Mouse (Mus musculus) spleen, postnatal 0 days (tissue): Measurements from ENCODE around the gene Tmem126b. TPM values are rescaled to one million over a fixed set of nuclear protein-coding genes. Genes with fewer than 3 reads are reported as not detected.

Source experiments
- polyA plus RNA-seq: library from polyadenylated mRNA; unstranded; fragments of >200 nt; fragmentation: Nextera tagmentation; extraction: Ambion mirVana; gene quantifications from 2 replicates; pipeline ENCODE4 v1.2.1, GENCODE M21; 2015

Gene Tmem126b
- 12.3 and 13.7 TPM in 2 replicates for polyA plus RNA-seq

DNA sequence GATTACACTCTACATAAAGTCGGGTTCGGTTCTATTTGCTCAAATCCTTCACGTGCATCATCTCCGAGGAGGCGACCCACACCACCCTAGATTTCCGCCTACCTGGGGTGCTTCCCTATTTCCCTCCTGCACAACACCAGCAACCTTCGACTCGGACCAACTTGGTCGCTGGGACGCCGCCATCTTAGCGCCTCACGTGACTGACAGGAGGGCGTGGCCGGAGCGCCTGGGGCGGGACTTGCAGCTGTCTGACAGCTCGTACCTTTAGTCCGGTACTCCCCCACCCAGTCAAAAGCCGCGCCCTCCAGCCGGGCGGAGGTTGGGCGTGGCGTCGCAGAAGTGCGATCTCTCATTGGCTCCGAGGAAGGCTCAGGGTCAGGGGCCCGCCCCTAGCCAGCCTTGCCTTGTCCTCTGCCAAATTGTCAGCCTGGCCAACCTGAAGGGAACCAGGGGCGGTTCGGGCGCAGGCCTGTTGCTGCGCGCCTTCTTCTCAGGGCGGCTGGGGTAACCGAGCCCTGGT lies at the start of gene Tmem126b:
Gene Tmem126b (minus strand): TSS at position 209 of the 520 bp plus-strand sequence.

DNA sequence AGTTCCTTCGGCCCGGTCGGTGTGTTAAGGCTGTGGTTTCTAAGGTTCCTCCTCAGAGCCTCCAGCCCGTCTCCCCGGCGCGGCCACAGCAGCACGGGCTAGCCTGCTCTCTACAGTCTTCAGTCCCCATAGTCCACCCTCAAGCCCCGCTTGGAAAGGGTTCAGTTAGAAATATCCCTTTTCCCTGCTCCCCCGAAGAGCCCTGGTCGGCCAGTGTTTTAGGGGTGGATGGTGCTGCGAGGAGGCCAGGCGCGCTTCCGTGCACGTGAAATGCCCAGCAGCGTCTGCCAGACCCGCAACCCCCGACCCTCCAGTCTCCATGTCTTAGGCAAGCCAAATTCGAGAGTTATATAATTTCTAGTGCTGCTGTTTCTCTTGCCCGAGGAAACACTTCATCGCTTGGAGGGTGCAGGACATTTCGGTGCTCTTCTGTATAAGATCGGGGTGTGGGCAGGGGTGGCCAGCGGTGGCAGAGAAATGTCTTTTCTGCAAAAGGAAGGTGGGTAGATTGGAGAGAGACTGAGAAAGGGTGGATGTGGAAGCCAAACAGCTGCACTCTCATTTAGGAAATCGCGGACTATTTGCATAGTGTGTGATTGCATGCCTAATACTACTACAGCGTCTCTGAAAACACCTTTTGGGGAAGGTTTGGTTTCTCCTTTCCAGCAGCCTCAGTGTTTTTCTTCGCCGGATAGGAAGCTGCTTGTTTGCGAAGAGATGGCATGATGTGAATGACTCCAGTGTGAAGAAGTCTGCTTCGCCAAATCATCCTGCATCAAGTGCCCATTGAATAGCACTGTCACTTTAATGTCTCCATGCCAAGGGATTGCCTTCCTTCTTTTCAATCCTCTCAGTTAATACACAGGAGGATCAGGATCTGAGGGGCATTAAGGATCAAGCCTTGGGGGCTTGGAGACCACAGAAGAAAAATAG lies 778 bp upstream of the Tmem126b start, which contains the start of gene Dlg2:
Gene Dlg2 (plus strand): TSS at position 360 of the 933 bp plus-strand sequence.

DNA sequence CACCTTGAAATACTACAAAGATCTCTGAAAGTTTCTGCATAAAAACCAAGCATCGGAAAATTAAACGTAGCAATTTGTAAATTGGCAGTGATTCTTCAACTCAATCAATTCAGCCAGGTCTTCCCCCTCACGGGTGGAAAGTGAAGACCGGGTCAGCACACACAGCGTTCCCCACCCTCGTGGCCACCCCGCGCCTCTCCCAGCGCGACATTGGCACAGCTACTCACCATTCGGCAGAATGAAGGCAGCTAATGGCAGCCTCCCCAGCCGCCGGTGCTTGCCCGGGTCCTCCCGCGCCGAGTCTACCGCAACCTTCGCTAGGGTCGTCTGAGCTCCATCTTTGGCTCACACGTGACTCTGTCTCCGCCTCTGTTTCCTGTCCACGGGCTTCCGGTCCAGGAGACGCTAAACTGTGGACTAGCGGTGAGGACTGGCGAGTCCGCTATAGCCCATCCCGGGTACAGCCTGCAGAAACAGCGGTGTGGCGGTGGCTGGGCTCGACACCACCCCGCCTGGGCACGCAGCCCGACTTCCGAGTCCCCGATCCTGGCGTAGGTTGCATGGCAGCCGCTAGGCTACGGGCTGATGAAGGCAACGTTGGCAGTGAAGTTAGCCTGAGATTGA lies 18.8 kb downstream of the Tmem126b start, which contains the start of gene Tmem126a:
Gene Tmem126a (minus strand): TSS at position 385 of the 624 bp plus-strand sequence.

DNA sequence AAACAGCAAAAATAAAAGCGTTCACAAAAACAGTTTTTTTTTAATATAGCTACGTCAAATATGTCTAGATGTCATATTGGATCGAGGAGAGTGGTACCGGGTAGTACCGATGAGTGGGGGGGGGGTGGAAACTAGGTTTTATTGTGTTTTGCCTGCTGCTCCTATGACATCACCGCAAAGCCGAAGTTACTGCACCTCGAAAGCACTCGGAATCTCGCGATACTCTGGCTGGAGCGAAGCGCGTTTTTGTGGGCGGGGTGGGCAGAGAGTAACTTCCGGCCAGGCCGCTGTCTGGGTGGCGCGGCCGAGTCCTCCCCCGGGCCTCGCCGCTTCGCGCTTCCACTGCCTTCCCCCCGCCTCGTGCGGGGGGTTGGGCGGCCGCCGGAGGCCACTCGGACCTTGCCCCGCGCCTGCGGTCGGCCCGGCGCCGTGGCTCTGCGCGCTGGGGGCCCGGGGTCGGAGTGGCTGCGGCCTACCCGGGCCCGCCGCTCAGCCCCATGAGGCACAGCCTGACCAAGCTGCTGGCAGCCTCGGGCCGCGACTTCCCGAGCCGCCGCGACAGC lies 33.2 kb downstream of the Tmem126b start, which contains the start of gene Crebzf:
Gene Crebzf (plus strand): TSS at position 212 of the 563 bp plus-strand sequence.

GRCm38 (mm10) chr7:90426020-90427001 lies 49.5 kb downstream of the Tmem126b start, which contains the start of gene Ccdc89:
TSS of gene Ccdc89 (plus strand) at chr7:90426577.

Other genes starting within 250 kb of the Tmem126b start
- not detected in 2 replicates for gene Ccdc83, start 210.2 kb downstream of the Tmem126b start, polyA plus RNA-seq
- 0.90 and 1.7 TPM in 2 replicates for gene Sytl2, start 173.7 kb downstream of the Tmem126b start, polyA plus RNA-seq
- 0.10 TPM in 2 replicates for gene Ccdc89, start 49.4 kb downstream of the Tmem126b start, polyA plus RNA-seq
- 23.0 and 25.7 TPM in 2 replicates for gene Crebzf, start 33.3 kb downstream of the Tmem126b start, polyA plus RNA-seq
- gene Tmem126a, start 18.8 kb downstream of the Tmem126b start, polyA plus RNA-seq, result 42.4 and 48.3 TPM in 2 replicates
- gene Dlg2, start 671 bp upstream of the Tmem126b start, polyA plus RNA-seq, result 0.87 and 0.93 TPM in 2 replicates